Mouse (Mus musculus): ENCODE results near the gene Defb42.

Gene Defb42

GRCm38 (mm10) chr14:63050769-63051168 lies 4.0 kb downstream of the Defb42 start:
- no peaks in the 10 kb centered on the region for H3K36me3 ChIP-seq (ENCODE audit: insufficient read depth, low read length)
- no peaks in the 10 kb centered on the region for H3K27me3 ChIP-seq (ENCODE audit: insufficient read depth, low read length)
- TF ChIP-seq CTCF (conservative IDR thresholded peaks at IDR 0.05; ENCODE audit: low read length) (peak; percentile 83), NANOG (IDR thresholded peaks at IDR 0.05; ENCODE audit: borderline replicate concordance, low read length) (no peak)
- H3K4me3 ChIP-seq (replicated peaks; ENCODE audit: low read length): no peak overlapping the region
- H3K4me1 ChIP-seq (replicated peaks; ENCODE audit: low read depth, low read length): peaks cover 24% of the 10 kb centered on the region
- H3K9me3 ChIP-seq (ENCODE audit: low read length): no peaks in the 10 kb centered on the region

GRCm38 (mm10) chr14:63054729-63055128 lies 7.9 kb downstream of the Defb42 start:
- Histone ChIP-seq H3K4me1 (replicated peaks; ENCODE audit: low read depth, low read length) (peaks cover 9% of the 10 kb centered on the region; the same call in 1 of the 2 replicates), H3K36me3 (ENCODE audit: insufficient read depth, low read length) (peaks cover 5% of the 10 kb centered on the region; the same call in 1 of the 2 replicates), H3K27me3 (ENCODE audit: insufficient read depth, low read length) (no peaks in the 10 kb centered on the region), H3K4me3 (replicated peaks; ENCODE audit: low read length) (no peak overlapping the region), H3K9me3 (ENCODE audit: low read length) (peaks cover 20% of the 10 kb centered on the region)
- no peak for TF ChIP-seq CTCF (conservative IDR thresholded peaks at IDR 0.05; ENCODE audit: low read length)
- no peak for TF ChIP-seq POU5F1 (IDR thresholded peaks at IDR 0.05; ENCODE audit: borderline replicate concordance, low read length)
- TF ChIP-seq NANOG (IDR thresholded peaks at IDR 0.05; ENCODE audit: borderline replicate concordance, low read length): no peak

GRCm38 (mm10) chr14:63060361-63060760 lies 13.6 kb downstream of the Defb42 start:
- Histone ChIP-seq H3K27me3 (ENCODE audit: insufficient read depth, low read length) (0 out of 2 replicates have a peak, but pooled peaks cover 3% of the 10 kb centered on the region), H3K9me3 (ENCODE audit: low read length) (peaks cover 30% of the 10 kb centered on the region), H3K36me3 (ENCODE audit: insufficient read depth, low read length) (peaks cover 5% of the 10 kb centered on the region; the same call in 1 of the 2 replicates), H3K4me1 (replicated peaks; ENCODE audit: low read depth, low read length) (no peaks in the 10 kb centered on the region), H3K4me3 (replicated peaks; ENCODE audit: low read length) (no peak overlapping the region)
- TF ChIP-seq CTCF (conservative IDR thresholded peaks at IDR 0.05; ENCODE audit: low read length): no peak
- no peak for TF ChIP-seq POU5F1 (IDR thresholded peaks at IDR 0.05; ENCODE audit: borderline replicate concordance, low read length)
- no peak for TF ChIP-seq NANOG (IDR thresholded peaks at IDR 0.05; ENCODE audit: borderline replicate concordance, low read length)

GRCm38 (mm10) chr14:63062184-63062583 lies 15.4 kb downstream of the Defb42 start:
- H3K4me1 ChIP-seq (replicated peaks; ENCODE audit: low read depth, low read length): peaks cover 6% of the 10 kb centered on the region
- TF ChIP-seq POU5F1 (IDR thresholded peaks at IDR 0.05; ENCODE audit: borderline replicate concordance, low read length) (no peak), NANOG (IDR thresholded peaks at IDR 0.05; ENCODE audit: borderline replicate concordance, low read length) (no peak), CTCF (conservative IDR thresholded peaks at IDR 0.05; ENCODE audit: low read length) (no peak)
- peaks cover 5% of the 10 kb centered on the region; the same call in 1 of the 2 replicates for H3K36me3 ChIP-seq (ENCODE audit: insufficient read depth, low read length)
- H3K27me3 ChIP-seq (ENCODE audit: insufficient read depth, low read length): 0 out of 2 replicates have a peak, but pooled peaks cover 6% of the 10 kb centered on the region
- H3K4me3 ChIP-seq (replicated peaks; ENCODE audit: low read length): no peak overlapping the region
- peaks cover 21% of the 10 kb centered on the region for H3K9me3 ChIP-seq (ENCODE audit: low read length)

- peaks cover 26% of the 10 kb centered on the region for H3K27me3 ChIP-seq (ENCODE audit: insufficient read depth, low read length)
- no peak for TF ChIP-seq POU5F1 (IDR thresholded peaks at IDR 0.05; ENCODE audit: borderline replicate concordance, low read length)
- no peak for TF ChIP-seq NANOG (IDR thresholded peaks at IDR 0.05; ENCODE audit: borderline replicate concordance, low read length)
- no peak for TF ChIP-seq CTCF (conservative IDR thresholded peaks at IDR 0.05; ENCODE audit: low read length)
- H3K4me1 ChIP-seq (replicated peaks; ENCODE audit: low read depth, low read length): peaks cover 6% of the 10 kb centered on the region
- H3K36me3 ChIP-seq (ENCODE audit: insufficient read depth, low read length): no peaks in the 10 kb centered on the region
- no peak overlapping the region for H3K4me3 ChIP-seq (replicated peaks; ENCODE audit: low read length)
- peaks cover 10% of the 10 kb centered on the region for H3K9me3 ChIP-seq (ENCODE audit: low read length)
Observed at GRCm38 (mm10) chr14:63065391-63065790, 18.6 kb downstream of the Defb42 start.

- Histone ChIP-seq H3K9me3 (ENCODE audit: low read length) (peaks cover 10% of the 10 kb centered on the region), H3K4me3 (replicated peaks; ENCODE audit: low read length) (no peak overlapping the region), H3K36me3 (ENCODE audit: insufficient read depth, low read length) (no peaks in the 10 kb centered on the region), H3K4me1 (replicated peaks; ENCODE audit: low read depth, low read length) (peaks cover 8% of the 10 kb centered on the region), H3K27me3 (ENCODE audit: insufficient read depth, low read length) (peaks cover 32% of the 10 kb centered on the region)
- TF ChIP-seq POU5F1 (IDR thresholded peaks at IDR 0.05; ENCODE audit: borderline replicate concordance, low read length) (no peak), CTCF (conservative IDR thresholded peaks at IDR 0.05; ENCODE audit: low read length) (peak; percentile 98)
Observed at GRCm38 (mm10) chr14:63066630-63067310, 20.0 kb downstream of the Defb42 start.

- Histone ChIP-seq H3K36me3 (ENCODE audit: insufficient read depth, low read length) (no peaks in the 10 kb centered on the region), H3K4me3 (replicated peaks; ENCODE audit: low read length) (no peak overlapping the region), H3K27me3 (ENCODE audit: insufficient read depth, low read length) (peaks cover 36% of the 10 kb centered on the region), H3K9me3 (ENCODE audit: low read length) (peaks cover 5% of the 10 kb centered on the region), H3K4me1 (replicated peaks; ENCODE audit: low read depth, low read length) (peaks cover 11% of the 10 kb centered on the region)
- TF ChIP-seq CTCF (conservative IDR thresholded peaks at IDR 0.05; ENCODE audit: low read length) (no peak), POU5F1 (IDR thresholded peaks at IDR 0.05; ENCODE audit: borderline replicate concordance, low read length) (no peak), NANOG (IDR thresholded peaks at IDR 0.05; ENCODE audit: borderline replicate concordance, low read length) (no peak)
Observed at GRCm38 (mm10) chr14:63067708-63068107, 20.9 kb downstream of the Defb42 start.

All from E14TG2a.4 (cell line).